Mouse (Mus musculus) limb, embryonic 14.5 days (tissue): Measurements from ENCODE around the gene Slc3a1. TPM values are rescaled to one million over a fixed set of nuclear protein-coding genes. Genes with fewer than 3 reads are reported as not detected.

Experiments used
- ATAC-seq: fragments of 200-750 bp; cut with Nextera tagmentation; 2 replicates; pipeline ENCODE4 v1.8.0; 2017; ENCODE audit warnings: low read depth, moderate number of reproducible peaks, moderate TSS enrichment; ENCODE audit not compliant: low FRiP score
- DNase-seq: peaks from one replicate; pipeline ENCODE4 v3.0.0-alpha.2; 2015; ENCODE audit warnings: low spot score
- H3K27ac ChIP-seq: fragments of 300-500 bp; sonication (generic); replicated peaks from 2 replicates; pipeline ENCODE4 v1.5.1; 2014; ENCODE audit warnings: low read depth, mild to moderate bottlenecking, low read length, moderate library complexity, mixed read lengths
- H3K27me3 ChIP-seq: fragments of 300-500 bp; sonication (generic); 2 replicates; pipeline ENCODE4 v1.6.1; 2014; ENCODE audit warnings: low read length, mixed read lengths; ENCODE audit not compliant: control insufficient read depth, insufficient read depth
- H3K36me3 ChIP-seq: fragments of 300-500 bp; sonication (generic); 2 replicates; pipeline ENCODE4 v1.6.1; 2014; ENCODE audit warnings: mild to moderate bottlenecking, low read length, moderate library complexity, mixed read lengths; ENCODE audit not compliant: control insufficient read depth, insufficient read depth
- H3K4me1 ChIP-seq: fragments of 300-500 bp; sonication (generic); 2 replicates; pipeline ENCODE4 v1.6.1; 2014; ENCODE audit warnings: antibody characterized with exemption, low read length, mixed read lengths; ENCODE audit not compliant: control insufficient read depth, insufficient read depth
- H3K4me2 ChIP-seq: fragments of 300-500 bp; sonication (generic); replicated peaks from 2 replicates; pipeline ENCODE4 v1.6.1; 2014; ENCODE audit warnings: low read depth, mild to moderate bottlenecking, low read length, moderate library complexity; ENCODE audit not compliant: severe bottlenecking
- H3K4me3 ChIP-seq: fragments of 300-500 bp; sonication (generic); replicated peaks from 2 replicates; pipeline ENCODE4 v1.5.1; 2014; ENCODE audit warnings: low read length
- H3K9ac ChIP-seq: fragments of 300-500 bp; sonication (generic); 2 replicates; pipeline ENCODE4 v1.6.1; 2014; ENCODE audit warnings: mild to moderate bottlenecking, low read depth, low read length, moderate library complexity; ENCODE audit not compliant: severe bottlenecking
- H3K9me3 ChIP-seq: fragments of 300-500 bp; sonication (generic); 2 replicates; pipeline ENCODE4 v1.6.1; 2016; ENCODE audit warnings: low read length; ENCODE audit not compliant: control insufficient read depth
- POLR2A ChIP-seq: fragments of 200-500 bp; IDR thresholded peaks from 2 replicates; pipeline ENCODE4 v1.8.0; 2012; ENCODE audit warnings: inconsistent platforms, mild to moderate bottlenecking, moderate library complexity, borderline replicate concordance; ENCODE audit not compliant: insufficient read depth, insufficient read length; ENCODE audit errors: extremely low read depth
- WGBS: fragments of 180-500 bp; shearing (Covaris S2); extraction: QIAGEN DNeasy Blood & Tissue Kit; methylation state at CpG from one replicate; pipeline ENCODE4 v1.1.7; 2014; 5-methylcytosine and 5-hydroxymethylcytosine counted together
- polyA plus RNA-seq, 2 experiments: library from polyadenylated mRNA; depleted of rRNA in 1 of 2; stranded (reverse) in 1 of 2; unstranded in 1 of 2; fragments of >200 nt; fragmentation: Nextera tagmentation in 1 of 2; extraction: Ambion mirVana in 1 of 2; gene quantifications; 2 replicates each; pipeline versions ENCODE4 v1.2.1 to v1.2.3; 2012 to 2014

The Slc3a1 gene
- polyA plus RNA-seq, 2 experiments: 0.23 to 0.84 TPM

- H3K4me2 ChIP-seq: no peak overlapping the region
- H3K27ac ChIP-seq: no peak overlapping the region
- no peak for TF ChIP-seq POLR2A
- no peak overlapping the region for H3K4me3 ChIP-seq
- 96% methylated on average over 3 of the region's 3 CpGs for WGBS
- no peak for DNase-seq
- peaks cover 14% of the 10 kb centered on the region for H3K36me3 ChIP-seq
- ATAC-seq: no peak
- H3K9ac ChIP-seq: no peak overlapping the region
- H3K27me3 ChIP-seq: no peaks in the 10 kb centered on the region
- H3K9me3 ChIP-seq: no peaks in the 10 kb centered on the region
- H3K4me1 ChIP-seq: no peaks in the 10 kb centered on the region
Measured at GRCm38 (mm10) chr17:85096396-85096795, 68.2 kb downstream of the Slc3a1 start.

GRCm38 (mm10) chr17:85098677-85099323 lies 70.6 kb downstream of the Slc3a1 start:
- no peaks in the 10 kb centered on the region for H3K4me1 ChIP-seq
- DNase-seq (no peak), ATAC-seq (no peak)
- no peak overlapping the region for H3K9ac ChIP-seq
- no peaks in the 10 kb centered on the region for H3K27me3 ChIP-seq
- H3K36me3 ChIP-seq: peaks cover 14% of the 10 kb centered on the region
- H3K9me3 ChIP-seq: no peaks in the 10 kb centered on the region
- TF ChIP-seq POLR2A: no peak
- WGBS: 94% methylated on average over 7 of the region's 7 CpGs
- H3K4me2 ChIP-seq: no peak overlapping the region
- H3K27ac ChIP-seq: no peak overlapping the region
- H3K4me3 ChIP-seq: no peak overlapping the region

- TF ChIP-seq POLR2A: no peak
- Histone ChIP-seq H3K36me3 (peaks cover 14% of the 10 kb centered on the region), H3K9me3 (no peaks in the 10 kb centered on the region), H3K4me1 (no peaks in the 10 kb centered on the region), H3K9ac (no peak overlapping the region), H3K27ac (no peak overlapping the region), H3K27me3 (no peaks in the 10 kb centered on the region), H3K4me3 (no peak overlapping the region), H3K4me2 (no peak overlapping the region)
- WGBS: 90% methylated on average over 3 of the region's 3 CpGs
- ATAC-seq (no peak), DNase-seq (no peak)
Measured at GRCm38 (mm10) chr17:85100232-85100631, 72.1 kb downstream of the Slc3a1 start.

- Histone ChIP-seq H3K9ac (no peak overlapping the region), H3K9me3 (no peaks in the 10 kb centered on the region), H3K27ac (no peak overlapping the region), H3K27me3 (no peaks in the 10 kb centered on the region), H3K4me1 (no peaks in the 10 kb centered on the region), H3K36me3 (peaks cover 14% of the 10 kb centered on the region), H3K4me3 (no peak overlapping the region), H3K4me2 (no peak overlapping the region)
- TF ChIP-seq POLR2A: no peak
- WGBS: 90% methylated on average over 7 of the region's 7 CpGs
- ATAC-seq (no peak), DNase-seq (no peak)
Measured at GRCm38 (mm10) chr17:85101751-85102150, 73.6 kb downstream of the Slc3a1 start.

GRCm38 (mm10) chr17:85103310-85103709 lies 75.1 kb downstream of the Slc3a1 start:
- Histone ChIP-seq H3K9ac (no peak overlapping the region), H3K9me3 (no peaks in the 10 kb centered on the region), H3K27ac (no peak overlapping the region), H3K36me3 (peaks cover 8% of the 10 kb centered on the region), H3K4me1 (no peaks in the 10 kb centered on the region), H3K4me3 (no peak overlapping the region), H3K4me2 (no peak overlapping the region), H3K27me3 (no peaks in the 10 kb centered on the region)
- ATAC-seq: no peak
- WGBS: 41% methylated on average over 2 of the region's 2 CpGs
- TF ChIP-seq POLR2A: no peak
- no peak for DNase-seq
